ENCODE assay signal across 9 mouse cellular contexts in the genomic region with DNA sequence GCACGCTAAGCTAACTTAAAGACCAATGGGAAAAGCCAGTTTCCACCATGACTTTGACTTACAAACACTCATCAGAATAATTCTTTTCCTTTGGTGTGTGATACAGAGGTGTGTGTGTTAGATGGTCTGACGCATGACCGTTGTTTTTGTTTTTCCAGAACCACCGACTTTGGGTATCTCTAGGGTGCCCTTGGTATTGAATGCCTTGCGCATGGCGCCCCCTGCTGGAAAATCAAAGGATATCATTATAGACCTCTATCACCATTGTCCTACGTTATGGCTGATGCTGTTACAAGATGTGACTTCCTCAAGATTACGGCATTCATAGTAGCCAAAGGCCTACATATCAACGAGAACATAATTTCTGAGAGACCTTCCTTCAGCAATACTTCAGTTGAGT. TPM values are rescaled to one million over a fixed set of nuclear protein-coding genes. Genes with fewer than 3 reads are reported as not detected.
A peak's percentile ranks its signal among the peaks of the same experiment; 100 is the strongest.
DNase-seq lines count a peak whose midpoint lies in the region; ATAC-seq and TF ChIP-seq lines count a peak whose summit lies in the region.
"Had no signal": no experiment of that assay in that cellular context is flagged by ENCODE, and none has a peak within 500 bp of the region (broad histone marks: within the 10 kb centered on the region; RNA-seq: fewer than 3 reads in every experiment).

No protein-coding gene starts in this region.

- TF ChIP-seq POLR2A in testis, adult 2 months (IDR thresholded peaks at IDR 0.05; ENCODE audit: control insufficient read depth, low read depth, low read length) = no peak

- peak; percentile 83 for TF ChIP-seq CTCF in Patski (IDR thresholded peaks at IDR 0.05)
- TF ChIP-seq CTCF in testis, adult 2 months (IDR thresholded peaks at IDR 0.05; ENCODE audit: control insufficient read depth, insufficient read depth, insufficient replicate concordance, low read depth, low read length) = peak; percentile 59; the same call in 1 of the 2 replicates

- no peak overlapping the region for H3K4me2 ChIP-seq in midbrain, embryonic 15.5 days
- H3K4me2 ChIP-seq: midbrain, embryonic 12.5 days had no signal

- H3K4me3 ChIP-seq in midbrain, embryonic 10.5 days = no peak overlapping the region
- no peak overlapping the region for H3K4me3 ChIP-seq in midbrain, embryonic 15.5 days
- H3K4me3 ChIP-seq in testis, adult 2 months (ENCODE audit: control insufficient read depth, low read depth, low read length) = peak overlapping the region; percentile 27; the same call in 1 of the 2 replicates
- H3K4me3 ChIP-seq: midbrain, embryonic 12.5 days had no signal

- ATAC-seq in midbrain, embryonic 15.5 days (replicated peaks) = no peak
- peak; percentile 85 for ATAC-seq in Patski
- ATAC-seq in megakaryocyte, adult 5-6 weeks (ENCODE audit: poor library complexity, severe bottlenecking) = peak; percentile 89

- peak; percentile 35 for DNase-seq in midbrain, embryonic 10.5 days (ENCODE audit: low spot score)
- no peak for DNase-seq in Patski (ENCODE audit: low read depth, low spot score)
- DNase-seq in cerebellum, adult 9-10 months = peak; percentile 61
- DNase-seq in heart, postnatal 36 days = peak; percentile 73 to 75
- peak; percentile 52 to 77 for DNase-seq in layer of hippocampus, postnatal 25 days (ENCODE audit: extremely low spot score in 1 of 2, low spot score in 1 of 2)

- no peaks in the 10 kb centered on the region for H3K4me1 ChIP-seq in midbrain, embryonic 10.5 days
- no peaks in the 10 kb centered on the region for H3K4me1 ChIP-seq in midbrain, embryonic 15.5 days
- peaks cover 8% of the 10 kb centered on the region for H3K4me1 ChIP-seq in testis, adult 2 months (ENCODE audit: control insufficient read depth, insufficient read depth, low read length)
- H3K4me1 ChIP-seq: midbrain, embryonic 12.5 days had no signal

- H3K9ac ChIP-seq in midbrain, embryonic 15.5 days = no peak overlapping the region
- H3K9ac ChIP-seq: midbrain, embryonic 12.5 days had no signal

- CTCF ChIA-PET in Patski (lab: Charles Lee) = interaction anchor here (0.8 to 1.7 kb wide), 2 partner anchors 17 to 237 kb away, joined by 3 to 4 read pairs; no protein-coding TSS in a partner anchor

- intact Hi-C loops in heart, postnatal 36 days (cut with DNase I) = loop anchor here (1.0 to 2.0 kb wide), 2 partner anchors 158 to 248 kb away; no protein-coding TSS in a partner anchor

- H3K9me3 ChIP-seq in midbrain, embryonic 10.5 days (replicated peaks) = no peaks in the 10 kb centered on the region
- no peaks in the 10 kb centered on the region for H3K9me3 ChIP-seq in midbrain, embryonic 15.5 days
- H3K9me3 ChIP-seq: midbrain, embryonic 12.5 days had no signal

- WGBS in midbrain, embryonic 10.5 days = 72% methylated on average over 9 of the region's 9 CpGs
- WGBS in midbrain, embryonic 15.5 days = 75% methylated on average over 9 of the region's 9 CpGs

- no peaks in the 10 kb centered on the region for H3K27me3 ChIP-seq in midbrain, embryonic 10.5 days (ENCODE audit: low read depth, poor library complexity, severe bottlenecking)
- H3K27me3 ChIP-seq in midbrain, embryonic 15.5 days (replicated peaks) = no peaks in the 10 kb centered on the region
- no peaks in the 10 kb centered on the region for H3K27me3 ChIP-seq in Patski
- H3K27me3 ChIP-seq in testis, adult 2 months (ENCODE audit: control insufficient read depth, insufficient read depth, low read length) = no peaks in the 10 kb centered on the region
- H3K27me3 ChIP-seq: midbrain, embryonic 12.5 days had no signal

- no peaks in the 10 kb centered on the region for H3K36me3 ChIP-seq in midbrain, embryonic 10.5 days
- no peaks in the 10 kb centered on the region for H3K36me3 ChIP-seq in midbrain, embryonic 15.5 days (replicated peaks)
- H3K36me3 ChIP-seq in testis, adult 2 months (ENCODE audit: control insufficient read depth, insufficient read depth, low read length) = no peaks in the 10 kb centered on the region
- H3K36me3 ChIP-seq: midbrain, embryonic 12.5 days had no signal

- POLR2A ChIA-PET in Patski (lab: Charles Lee) = no interaction called here

- in situ Hi-C loops in Patski (cut with MboI; ENCODE audit: low pct_unique_long_range_greater_than_20kb) = loop anchor here (5.0 kb wide), 1 partner anchor 253 kb away; no protein-coding TSS in a partner anchor

- H3K27ac ChIP-seq in midbrain, embryonic 10.5 days (replicated peaks) = no peak overlapping the region
- no peak overlapping the region for H3K27ac ChIP-seq in midbrain, embryonic 15.5 days
- no peak overlapping the region for H3K27ac ChIP-seq in testis, adult 2 months (ENCODE audit: control insufficient read depth, insufficient read depth, low read depth, low read length)
- H3K27ac ChIP-seq: midbrain, embryonic 12.5 days had no signal

RNA-seq across cellular contexts. Expression of a gene that starts 56.1 kb away (rescaled TPM):
- 12.9 and 14.4 TPM in 2 replicates for polyA plus RNA-seq in midbrain, embryonic 10.5 days (2016; fragmentation: Nextera tagmentation; extraction: Ambion mirVana)
- polyA plus RNA-seq in midbrain, embryonic 15.5 days (2015; fragmentation: Nextera tagmentation; extraction: Ambion mirVana) = 21.3 and 22.0 TPM in 2 replicates
- polyA plus RNA-seq in Patski (2021) = 12.9 TPM
- total RNA-seq in heart, postnatal 36 days (2021) = 10 to 100 TPM; 31.3 to 33.1 TPM
- 10 to 100 TPM; 11.9 to 12.8 TPM for total RNA-seq in layer of hippocampus, postnatal 25 days (2021)
- total RNA-seq in megakaryocyte, adult 5-6 weeks (2015) = 52.2 and 53.5 TPM in 2 replicates
- 90.8 and 98.4 TPM in 2 replicates for total RNA-seq in megakaryocyte, adult 5-6 weeks (2017)
- 1.0 and 1.7 TPM in 2 replicates for polyA plus RNA-seq in testis, adult 2 months (2012; rRNA removed)
